Mouse (Mus musculus): Measurements from ENCODE around the gene S100a6. TPM values are rescaled to one million over a fixed set of nuclear protein-coding genes. Genes with fewer than 3 reads are reported as not detected.

The S100a6 gene
- polyA plus RNA-seq, 1 experiment from 2014 or later, result 14.6 TPM

- ATAC-seq (replicated peaks; ENCODE audit: low FRiP score) (no peak), DNase-seq (ENCODE audit: low spot score) (no peak)
- Histone ChIP-seq H3K27ac (ENCODE audit: low read depth, low read length) (no peak overlapping the region), H3K9me3 (ENCODE audit: control insufficient read depth, low read length) (no peaks in the 10 kb centered on the region), H3K36me3 (ENCODE audit: control insufficient read depth, insufficient read depth, low read length) (no peaks in the 10 kb centered on the region), H3K27me3 (replicated peaks; ENCODE audit: control insufficient read depth, insufficient read depth, low read length) (no peaks in the 10 kb centered on the region), H3K4me3 (ENCODE audit: low read depth, low read length) (no peak overlapping the region), H3K9ac (ENCODE audit: low read depth, low read length) (no peak overlapping the region), H3K4me2 (no peak overlapping the region), H3K4me1 (replicated peaks; ENCODE audit: control insufficient read depth, insufficient read depth, low read length) (no peaks in the 10 kb centered on the region)
- 76% methylated on average over 9 of the region's 9 CpGs for WGBS
These were observed 13.8 kb downstream of the S100a6 start for GRCm38 (mm10) chr3:90626266-90627021.

GRCm38 (mm10) chr3:90627366-90627765 lies 14.7 kb downstream of the S100a6 start:
- no peak for ATAC-seq (replicated peaks; ENCODE audit: low FRiP score)
- 81% methylated on average over 5 of the region's 5 CpGs for WGBS
- no peak overlapping the region for H3K4me3 ChIP-seq (ENCODE audit: low read depth, low read length)
- DNase-seq (ENCODE audit: low spot score), result no peak
- H3K36me3 ChIP-seq (ENCODE audit: control insufficient read depth, insufficient read depth, low read length), result no peaks in the 10 kb centered on the region
- H3K9ac ChIP-seq (ENCODE audit: low read depth, low read length), result no peak overlapping the region
- H3K27me3 ChIP-seq (replicated peaks; ENCODE audit: control insufficient read depth, insufficient read depth, low read length), result no peaks in the 10 kb centered on the region
- no peaks in the 10 kb centered on the region for H3K9me3 ChIP-seq (ENCODE audit: control insufficient read depth, low read length)
- no peaks in the 10 kb centered on the region for H3K4me1 ChIP-seq (replicated peaks; ENCODE audit: control insufficient read depth, insufficient read depth, low read length)
- no peak overlapping the region for H3K27ac ChIP-seq (ENCODE audit: low read depth, low read length)
- H3K4me2 ChIP-seq, result no peak overlapping the region

- no peak for DNase-seq (ENCODE audit: low spot score)
- ATAC-seq (replicated peaks; ENCODE audit: low FRiP score), result no peak
- no peak overlapping the region for H3K4me3 ChIP-seq (ENCODE audit: low read depth, low read length)
- no peaks in the 10 kb centered on the region for H3K4me1 ChIP-seq (replicated peaks; ENCODE audit: control insufficient read depth, insufficient read depth, low read length)
- no peak overlapping the region for H3K9ac ChIP-seq (ENCODE audit: low read depth, low read length)
- no peaks in the 10 kb centered on the region for H3K9me3 ChIP-seq (ENCODE audit: control insufficient read depth, low read length)
- H3K27ac ChIP-seq (ENCODE audit: low read depth, low read length), result no peak overlapping the region
- WGBS, result 65% methylated on average over 4 of the region's 4 CpGs
- H3K4me2 ChIP-seq, result no peak overlapping the region
- no peaks in the 10 kb centered on the region for H3K36me3 ChIP-seq (ENCODE audit: control insufficient read depth, insufficient read depth, low read length)
- no peaks in the 10 kb centered on the region for H3K27me3 ChIP-seq (replicated peaks; ENCODE audit: control insufficient read depth, insufficient read depth, low read length)
These were observed 15.1 kb downstream of the S100a6 start for GRCm38 (mm10) chr3:90627807-90628206.

GRCm38 (mm10) chr3:90629298-90629697 lies 16.6 kb downstream of the S100a6 start:
- Histone ChIP-seq H3K9ac (ENCODE audit: low read depth, low read length) (no peak overlapping the region), H3K4me3 (ENCODE audit: low read depth, low read length) (no peak overlapping the region), H3K9me3 (ENCODE audit: control insufficient read depth, low read length) (no peaks in the 10 kb centered on the region), H3K4me1 (replicated peaks; ENCODE audit: control insufficient read depth, insufficient read depth, low read length) (no peaks in the 10 kb centered on the region), H3K27me3 (replicated peaks; ENCODE audit: control insufficient read depth, insufficient read depth, low read length) (no peaks in the 10 kb centered on the region), H3K27ac (ENCODE audit: low read depth, low read length) (no peak overlapping the region), H3K4me2 (no peak overlapping the region), H3K36me3 (ENCODE audit: control insufficient read depth, insufficient read depth, low read length) (no peaks in the 10 kb centered on the region)
- ATAC-seq (replicated peaks; ENCODE audit: low FRiP score) (no peak), DNase-seq (ENCODE audit: low spot score) (no peak)
- WGBS, result 74% methylated on average over 2 of the region's 2 CpGs

- 76% methylated on average over 2 of the region's 2 CpGs for WGBS
- Histone ChIP-seq H3K9ac (ENCODE audit: low read depth, low read length) (no peak overlapping the region), H3K27me3 (replicated peaks; ENCODE audit: control insufficient read depth, insufficient read depth, low read length) (no peaks in the 10 kb centered on the region), H3K27ac (ENCODE audit: low read depth, low read length) (no peak overlapping the region), H3K9me3 (ENCODE audit: control insufficient read depth, low read length) (no peaks in the 10 kb centered on the region), H3K4me3 (ENCODE audit: low read depth, low read length) (no peak overlapping the region), H3K4me1 (replicated peaks; ENCODE audit: control insufficient read depth, insufficient read depth, low read length) (no peaks in the 10 kb centered on the region), H3K4me2 (no peak overlapping the region), H3K36me3 (ENCODE audit: control insufficient read depth, insufficient read depth, low read length) (no peaks in the 10 kb centered on the region)
- DNase-seq (ENCODE audit: low spot score) (no peak), ATAC-seq (replicated peaks; ENCODE audit: low FRiP score) (no peak)
These were observed 19.3 kb downstream of the S100a6 start for GRCm38 (mm10) chr3:90631984-90632383.

GRCm38 (mm10) chr3:90638511-90639275 lies 26.0 kb downstream of the S100a6 start:
- no peak overlapping the region for H3K4me2 ChIP-seq
- DNase-seq (ENCODE audit: low spot score) (no peak), ATAC-seq (replicated peaks; ENCODE audit: low FRiP score) (no peak)
- H3K9me3 ChIP-seq (ENCODE audit: control insufficient read depth, low read length), result no peaks in the 10 kb centered on the region
- H3K9ac ChIP-seq (ENCODE audit: low read depth, low read length), result no peak overlapping the region
- 41% methylated on average over 1 of the region's 1 CpGs for WGBS
- H3K4me3 ChIP-seq (ENCODE audit: low read depth, low read length), result no peak overlapping the region
- no peaks in the 10 kb centered on the region for H3K4me1 ChIP-seq (replicated peaks; ENCODE audit: control insufficient read depth, insufficient read depth, low read length)
- H3K36me3 ChIP-seq (ENCODE audit: control insufficient read depth, insufficient read depth, low read length), result no peaks in the 10 kb centered on the region
- no peak overlapping the region for H3K27ac ChIP-seq (ENCODE audit: low read depth, low read length)
- H3K27me3 ChIP-seq (replicated peaks; ENCODE audit: control insufficient read depth, insufficient read depth, low read length), result no peaks in the 10 kb centered on the region

GRCm38 (mm10) chr3:90639511-90640154 lies 27.0 kb downstream of the S100a6 start:
- no peak overlapping the region for H3K4me2 ChIP-seq
- WGBS, result 42% methylated on average over 7 of the region's 7 CpGs
- ATAC-seq (replicated peaks; ENCODE audit: low FRiP score) (no peak; the same call in 1 of the 2 replicates), DNase-seq (ENCODE audit: low spot score) (no peak)
- H3K4me1 ChIP-seq (replicated peaks; ENCODE audit: control insufficient read depth, insufficient read depth, low read length), result no peaks in the 10 kb centered on the region
- H3K36me3 ChIP-seq (ENCODE audit: control insufficient read depth, insufficient read depth, low read length), result no peaks in the 10 kb centered on the region
- H3K27ac ChIP-seq (ENCODE audit: low read depth, low read length), result no peak overlapping the region
- H3K9ac ChIP-seq (ENCODE audit: low read depth, low read length), result no peak overlapping the region
- no peaks in the 10 kb centered on the region for H3K27me3 ChIP-seq (replicated peaks; ENCODE audit: control insufficient read depth, insufficient read depth, low read length)
- H3K9me3 ChIP-seq (ENCODE audit: control insufficient read depth, low read length), result no peaks in the 10 kb centered on the region
- no peak overlapping the region for H3K4me3 ChIP-seq (ENCODE audit: low read depth, low read length)

- 71% methylated on average over 7 of the region's 7 CpGs for WGBS
- Histone ChIP-seq H3K4me2 (no peak overlapping the region), H3K27ac (ENCODE audit: low read depth, low read length) (no peak overlapping the region), H3K9ac (ENCODE audit: low read depth, low read length) (no peak overlapping the region), H3K4me3 (ENCODE audit: low read depth, low read length) (no peak overlapping the region), H3K9me3 (ENCODE audit: control insufficient read depth, low read length) (no peaks in the 10 kb centered on the region), H3K27me3 (replicated peaks; ENCODE audit: control insufficient read depth, insufficient read depth, low read length) (no peaks in the 10 kb centered on the region), H3K36me3 (ENCODE audit: control insufficient read depth, insufficient read depth, low read length) (no peaks in the 10 kb centered on the region), H3K4me1 (replicated peaks; ENCODE audit: control insufficient read depth, insufficient read depth, low read length) (no peaks in the 10 kb centered on the region)
- ATAC-seq (replicated peaks; ENCODE audit: low FRiP score) (no peak), DNase-seq (ENCODE audit: low spot score) (no peak)
These were observed 28.3 kb downstream of the S100a6 start for GRCm38 (mm10) chr3:90640981-90641380.
